Mouse (Mus musculus): ENCODE results near the gene Dynlt1b. TPM values are rescaled to one million over a fixed set of nuclear protein-coding genes. Genes with fewer than 3 reads are reported as not detected.
A peak's percentile ranks its signal among the peaks of the same experiment; 100 is the strongest.
"Not testable (repeated sequence)": the region's sequence is repeated elsewhere in the genome, so short reads cannot be mapped to it uniquely, and the experiment has no call there.

Gene Dynlt1b
- polyA plus RNA-seq, 1 experiment from 2014 or later = 538 TPM

DNA sequence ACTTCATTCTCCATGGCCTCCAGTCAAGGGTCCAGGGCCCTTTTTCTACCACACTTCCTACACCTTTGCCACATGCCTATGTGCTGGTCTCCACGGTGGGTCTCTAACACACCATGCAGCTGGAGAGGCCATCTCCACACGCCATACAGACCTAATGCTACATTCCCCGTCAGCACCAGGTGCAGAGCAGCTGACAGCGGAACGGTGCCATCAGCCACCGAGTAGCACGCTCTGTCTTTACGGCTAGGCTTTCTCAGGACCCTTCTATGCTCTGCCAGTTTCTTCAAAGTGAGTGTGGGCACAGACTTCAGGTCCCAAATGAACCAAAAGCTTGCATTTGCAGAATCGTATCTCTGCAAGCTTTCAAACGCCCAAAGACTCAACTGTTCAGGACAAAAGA is 21.3 kb downstream of the Dynlt1b start:
- H3K4me2 ChIP-seq (ENCODE audit: low read depth, low read length); H3K4me3 ChIP-seq (ENCODE audit: low read length); H3K27me3 ChIP-seq (ENCODE audit: control insufficient read depth, insufficient read depth, low read depth, low read length); H3K4me1 ChIP-seq (replicated peaks; ENCODE audit: control insufficient read depth, insufficient read depth, low read length); ATAC-seq (ENCODE audit: low read depth); H3K36me3 ChIP-seq (ENCODE audit: control insufficient read depth, insufficient read depth, low read length); H3K9ac ChIP-seq (ENCODE audit: low read length); H3K27ac ChIP-seq (ENCODE audit: low read length); H3K9me3 ChIP-seq (ENCODE audit: control insufficient read depth, low read length): not testable (repeated sequence)
- WGBS = 93% methylated on average over 2 of the region's 10 CpGs

GRCm38 (mm10) chr17:6452689-6453088 is 22.8 kb downstream of the Dynlt1b start:
- WGBS = 91% methylated on average over 9 of the region's 11 CpGs
- ATAC-seq (ENCODE audit: low read depth); H3K27ac ChIP-seq (ENCODE audit: low read length); H3K36me3 ChIP-seq (ENCODE audit: control insufficient read depth, insufficient read depth, low read length); H3K4me2 ChIP-seq (ENCODE audit: low read depth, low read length); H3K27me3 ChIP-seq (ENCODE audit: control insufficient read depth, insufficient read depth, low read depth, low read length); H3K9ac ChIP-seq (ENCODE audit: low read length); H3K4me3 ChIP-seq (ENCODE audit: low read length); H3K4me1 ChIP-seq (replicated peaks; ENCODE audit: control insufficient read depth, insufficient read depth, low read length); H3K9me3 ChIP-seq (ENCODE audit: control insufficient read depth, low read length): not testable (repeated sequence)

DNA sequence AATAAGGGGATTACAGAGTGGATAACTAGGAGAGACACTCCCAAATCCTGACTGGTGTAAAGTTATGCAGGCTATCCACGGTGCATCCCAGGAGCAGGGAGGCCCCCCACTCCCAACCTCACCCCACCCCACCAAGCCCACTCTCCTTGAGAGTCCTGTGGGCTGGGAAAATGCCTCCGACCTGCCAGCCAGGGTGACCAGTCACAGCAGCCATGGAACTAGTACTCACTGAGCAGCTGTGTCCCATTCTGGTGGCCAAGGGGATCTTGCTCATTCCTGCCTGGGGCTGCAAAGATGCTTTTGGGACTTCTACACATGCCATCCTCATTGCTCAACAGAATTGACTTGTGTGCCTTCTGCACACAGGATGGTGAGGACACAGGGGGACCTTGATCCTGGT is 24.8 kb downstream of the Dynlt1b start:
- H3K4me2 ChIP-seq (ENCODE audit: low read depth, low read length); H3K9me3 ChIP-seq (ENCODE audit: control insufficient read depth, low read length); H3K27ac ChIP-seq (ENCODE audit: low read length); H3K36me3 ChIP-seq (ENCODE audit: control insufficient read depth, insufficient read depth, low read length); H3K9ac ChIP-seq (ENCODE audit: low read length); H3K4me3 ChIP-seq (ENCODE audit: low read length); H3K27me3 ChIP-seq (ENCODE audit: control insufficient read depth, insufficient read depth, low read depth, low read length); ATAC-seq (ENCODE audit: low read depth); H3K4me1 ChIP-seq (replicated peaks; ENCODE audit: control insufficient read depth, insufficient read depth, low read length): not testable (repeated sequence)
- 89% methylated on average over 2 of the region's 2 CpGs for WGBS

DNA sequence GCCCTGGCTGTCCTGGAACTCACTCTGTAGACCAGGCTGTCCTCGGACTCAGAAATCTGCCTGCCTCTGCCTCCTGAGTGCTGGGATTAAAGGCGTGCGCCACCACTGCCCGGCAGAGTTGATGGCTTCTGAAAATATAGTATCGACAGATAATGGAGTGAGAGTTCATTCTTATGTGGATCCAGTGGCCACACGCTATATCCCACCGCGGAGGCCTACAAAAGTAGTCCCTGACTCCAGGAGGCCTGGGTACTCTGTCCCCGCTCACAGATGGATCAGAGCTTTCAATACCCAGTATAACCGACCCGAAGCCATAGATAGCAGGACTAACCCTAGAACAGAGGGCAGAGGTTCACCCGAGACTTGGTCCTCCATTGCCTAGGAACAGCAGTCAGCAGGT is 26.0 kb downstream of the Dynlt1b start:
- H3K27ac ChIP-seq (ENCODE audit: low read length); H3K4me2 ChIP-seq (ENCODE audit: low read depth, low read length); H3K36me3 ChIP-seq (ENCODE audit: control insufficient read depth, insufficient read depth, low read length); H3K27me3 ChIP-seq (ENCODE audit: control insufficient read depth, insufficient read depth, low read depth, low read length); H3K4me1 ChIP-seq (replicated peaks; ENCODE audit: control insufficient read depth, insufficient read depth, low read length); ATAC-seq (ENCODE audit: low read depth); H3K9me3 ChIP-seq (ENCODE audit: control insufficient read depth, low read length); H3K4me3 ChIP-seq (ENCODE audit: low read length); H3K9ac ChIP-seq (ENCODE audit: low read length): not testable (repeated sequence)
- 94% methylated on average over 12 of the region's 12 CpGs for WGBS

DNA sequence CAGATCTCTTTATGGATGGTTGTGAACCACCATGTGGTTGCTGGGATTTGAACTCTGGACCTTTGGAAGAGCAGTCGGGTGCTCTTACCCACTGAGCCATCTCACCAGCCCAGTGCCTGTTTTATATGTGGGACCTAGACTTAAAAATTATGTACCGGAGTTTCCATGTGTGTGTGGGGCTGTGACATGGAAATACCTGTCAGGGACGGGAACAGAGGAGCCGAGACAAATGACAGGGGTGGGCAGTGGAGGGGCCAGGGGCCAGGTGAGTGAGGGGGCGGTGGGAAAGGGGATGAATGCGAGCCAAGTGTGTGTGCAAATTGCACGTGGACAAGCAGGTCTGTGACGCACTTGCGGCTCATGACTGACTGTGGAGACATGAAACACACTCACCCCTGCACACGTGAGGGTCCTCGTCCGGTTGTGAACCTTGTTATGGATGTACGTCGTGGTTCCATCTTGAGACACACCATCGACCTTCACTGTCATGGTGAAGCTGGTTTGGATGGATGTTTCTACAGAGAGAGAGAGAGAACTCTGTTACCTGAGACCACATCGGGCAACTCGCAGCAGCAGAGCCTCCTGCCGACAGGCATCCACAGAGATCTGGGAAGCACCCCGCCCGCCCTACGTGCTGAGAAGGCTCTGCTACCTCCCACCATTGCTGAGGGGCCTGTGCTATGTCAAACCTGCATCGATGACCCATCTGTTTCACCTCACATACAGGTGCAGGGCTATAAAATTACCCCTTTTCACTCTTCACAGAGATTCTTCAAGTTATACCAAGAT is 26.9 kb downstream of the Dynlt1b start:
- not testable (repeated sequence) for H3K4me2 ChIP-seq (ENCODE audit: low read depth, low read length); H3K4me1 ChIP-seq (replicated peaks; ENCODE audit: control insufficient read depth, insufficient read depth, low read length); H3K27me3 ChIP-seq (ENCODE audit: control insufficient read depth, insufficient read depth, low read depth, low read length); H3K9ac ChIP-seq (ENCODE audit: low read length); H3K4me3 ChIP-seq (ENCODE audit: low read length); ATAC-seq (ENCODE audit: low read depth); H3K27ac ChIP-seq (ENCODE audit: low read length); H3K36me3 ChIP-seq (ENCODE audit: control insufficient read depth, insufficient read depth, low read length); H3K9me3 ChIP-seq (ENCODE audit: control insufficient read depth, low read length)
- 91% methylated on average over 14 of the region's 22 CpGs for WGBS

- not testable (repeated sequence) for H3K4me2 ChIP-seq (ENCODE audit: low read depth, low read length); H3K9me3 ChIP-seq (ENCODE audit: control insufficient read depth, low read length); H3K27ac ChIP-seq (ENCODE audit: low read length); H3K36me3 ChIP-seq (ENCODE audit: control insufficient read depth, insufficient read depth, low read length); H3K9ac ChIP-seq (ENCODE audit: low read length); ATAC-seq (ENCODE audit: low read depth); H3K4me3 ChIP-seq (ENCODE audit: low read length); H3K4me1 ChIP-seq (replicated peaks; ENCODE audit: control insufficient read depth, insufficient read depth, low read length); H3K27me3 ChIP-seq (ENCODE audit: control insufficient read depth, insufficient read depth, low read depth, low read length)
- 89% methylated on average over 5 of the region's 5 CpGs for WGBS
Measured at GRCm38 (mm10) chr17:6461083-6461595, 31.2 kb downstream of the Dynlt1b start.

DNA sequence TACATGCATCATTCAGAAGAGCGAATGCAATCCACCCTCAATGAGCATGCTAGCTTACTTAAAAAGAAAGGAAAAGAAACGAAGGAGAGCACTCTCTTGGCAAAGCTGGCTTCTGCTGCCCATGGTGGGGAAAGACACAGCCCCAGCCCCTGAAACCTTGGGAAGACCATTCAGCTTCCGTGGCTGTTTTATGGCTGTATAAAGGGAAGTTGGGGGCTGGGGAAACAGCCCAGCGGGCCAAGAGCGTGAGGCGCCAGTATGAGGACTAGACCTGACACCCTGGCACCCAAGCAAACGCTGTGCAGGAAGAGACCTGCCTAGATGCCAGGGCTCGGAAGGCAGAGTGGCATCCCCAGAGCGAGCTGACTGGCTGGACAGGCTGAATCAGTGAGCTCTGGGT is 35.8 kb downstream of the Dynlt1b start:
- 84% methylated on average over 9 of the region's 9 CpGs for WGBS
- peaks cover 12% of the 10 kb centered on the region for H3K4me1 ChIP-seq (replicated peaks; ENCODE audit: control insufficient read depth, insufficient read depth, low read length)
- not testable (repeated sequence) for ATAC-seq (ENCODE audit: low read depth)

GRCm38 (mm10) chr17:6467638-6468461 is 37.9 kb downstream of the Dynlt1b start:
- not testable (repeated sequence) for H3K9ac ChIP-seq (ENCODE audit: low read length); H3K9me3 ChIP-seq (ENCODE audit: control insufficient read depth, low read length); H3K27me3 ChIP-seq (ENCODE audit: control insufficient read depth, insufficient read depth, low read depth, low read length); H3K4me3 ChIP-seq (ENCODE audit: low read length); H3K36me3 ChIP-seq (ENCODE audit: control insufficient read depth, insufficient read depth, low read length)
- 36% methylated on average over 16 of the region's 18 CpGs for WGBS
- Histone ChIP-seq H3K4me2 (ENCODE audit: low read depth, low read length) (peak overlapping the region; percentile 19; the same call in 1 of the 2 replicates), H3K27ac (ENCODE audit: low read length) (peak overlapping the region; percentile 69), H3K4me1 (replicated peaks; ENCODE audit: control insufficient read depth, insufficient read depth, low read length) (peaks cover 12% of the 10 kb centered on the region)
- ATAC-seq (ENCODE audit: low read depth) = peak; percentile 95

More for the DNA sequence above, 35.8 kb downstream of the Dynlt1b start:
- not testable (repeated sequence) for H3K4me3 ChIP-seq (ENCODE audit: low read length); H3K9me3 ChIP-seq (ENCODE audit: control insufficient read depth, low read length); H3K4me2 ChIP-seq (ENCODE audit: low read depth, low read length); H3K27ac ChIP-seq (ENCODE audit: low read length); H3K27me3 ChIP-seq (ENCODE audit: control insufficient read depth, insufficient read depth, low read depth, low read length); H3K9ac ChIP-seq (ENCODE audit: low read length); H3K36me3 ChIP-seq (ENCODE audit: control insufficient read depth, insufficient read depth, low read length)

- H3K4me2 ChIP-seq (ENCODE audit: low read depth, low read length); H3K4me3 ChIP-seq (ENCODE audit: low read length); H3K9ac ChIP-seq (ENCODE audit: low read length); H3K9me3 ChIP-seq (ENCODE audit: control insufficient read depth, low read length); H3K27ac ChIP-seq (ENCODE audit: low read length); H3K27me3 ChIP-seq (ENCODE audit: control insufficient read depth, insufficient read depth, low read depth, low read length); H3K36me3 ChIP-seq (ENCODE audit: control insufficient read depth, insufficient read depth, low read length); ATAC-seq (ENCODE audit: low read depth): not testable (repeated sequence)
- peaks cover 12% of the 10 kb centered on the region for H3K4me1 ChIP-seq (replicated peaks; ENCODE audit: control insufficient read depth, insufficient read depth, low read length)
- 73% methylated on average over 2 of the region's 3 CpGs for WGBS
Measured at GRCm38 (mm10) chr17:6470031-6470430, 40.1 kb downstream of the Dynlt1b start.

All from lung, embryonic 16.5 days (tissue).